Mouse (Mus musculus): Measurements from ENCODE around the gene Tmem44.

- TF ChIP-seq POLR2A (IDR thresholded peaks at IDR 0.05; ENCODE audit: control insufficient read depth, extremely low read depth, insufficient read depth, low read length, poor library complexity) (no peak), CTCF (IDR thresholded peaks at IDR 0.05; ENCODE audit: borderline replicate concordance, control insufficient read depth, extremely low read depth, insufficient read depth, low read length, poor library complexity) (no peak)
Observed at GRCm38 (mm10) chr16:30505311-30506031, 45.2 kb downstream of the Tmem44 start.

Measured in thymus, adult 2 months (tissue).